Mouse (Mus musculus) right cerebral cortex, adult 2 months (tissue): ENCODE measurements around the gene Hist1h4m.
A peak's percentile ranks its signal among the peaks of the same experiment; 100 is the strongest.
"Not testable (repeated sequence)": the region's sequence is repeated elsewhere in the genome, so short reads cannot be mapped to it uniquely, and the experiment has no call there.

Experiments
- DNase-seq, 2 experiments: peaks; one replicate each; pipeline ENCODE4 v3.0.0; 2021 to 2022; ENCODE audit warnings: low spot score in 2 of 2

The Hist1h4m gene

DNA sequence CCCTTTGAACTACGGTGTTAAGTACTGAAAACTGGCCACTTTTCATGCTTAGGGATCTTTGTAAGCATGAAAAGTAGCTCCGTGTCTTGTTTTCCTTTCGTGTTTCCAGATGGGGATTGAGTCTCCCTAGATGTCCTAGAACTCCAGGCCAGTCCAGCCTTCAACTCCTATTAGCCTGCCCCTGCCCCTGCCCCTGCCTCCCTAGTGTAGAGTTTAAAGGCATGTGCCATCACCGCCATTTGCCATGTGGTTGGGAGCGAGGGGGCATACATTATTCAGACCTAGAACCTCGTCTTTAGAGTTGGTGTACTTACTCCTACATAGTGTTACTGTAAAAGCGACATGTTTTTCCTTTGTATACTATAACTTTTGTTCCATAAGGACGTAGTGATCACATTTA, 472 bp upstream of the Hist1h4m start:
- not testable (repeated sequence) for DNase-seq

DNA sequence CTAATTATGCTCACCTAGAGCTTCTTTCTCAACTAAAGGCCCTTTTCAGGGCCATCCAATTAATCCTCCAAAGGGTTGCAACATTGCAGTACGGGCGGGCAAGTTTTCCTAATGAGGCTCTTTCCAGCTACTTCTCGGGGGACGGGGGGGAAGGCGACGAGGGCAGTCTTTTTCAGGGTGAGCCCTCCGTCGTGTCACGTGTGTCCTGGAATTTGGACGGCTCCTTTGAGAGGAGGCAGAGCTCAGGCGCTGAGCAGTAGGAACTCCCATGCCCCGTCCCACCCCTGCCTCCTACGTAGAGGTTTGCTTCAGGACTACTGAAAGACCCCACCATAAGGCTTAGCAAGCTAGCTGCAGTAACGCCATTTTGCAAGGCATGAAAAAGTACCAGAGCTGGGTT, 546 bp downstream of the Hist1h4m start:
- not testable (repeated sequence) for DNase-seq

DNA sequence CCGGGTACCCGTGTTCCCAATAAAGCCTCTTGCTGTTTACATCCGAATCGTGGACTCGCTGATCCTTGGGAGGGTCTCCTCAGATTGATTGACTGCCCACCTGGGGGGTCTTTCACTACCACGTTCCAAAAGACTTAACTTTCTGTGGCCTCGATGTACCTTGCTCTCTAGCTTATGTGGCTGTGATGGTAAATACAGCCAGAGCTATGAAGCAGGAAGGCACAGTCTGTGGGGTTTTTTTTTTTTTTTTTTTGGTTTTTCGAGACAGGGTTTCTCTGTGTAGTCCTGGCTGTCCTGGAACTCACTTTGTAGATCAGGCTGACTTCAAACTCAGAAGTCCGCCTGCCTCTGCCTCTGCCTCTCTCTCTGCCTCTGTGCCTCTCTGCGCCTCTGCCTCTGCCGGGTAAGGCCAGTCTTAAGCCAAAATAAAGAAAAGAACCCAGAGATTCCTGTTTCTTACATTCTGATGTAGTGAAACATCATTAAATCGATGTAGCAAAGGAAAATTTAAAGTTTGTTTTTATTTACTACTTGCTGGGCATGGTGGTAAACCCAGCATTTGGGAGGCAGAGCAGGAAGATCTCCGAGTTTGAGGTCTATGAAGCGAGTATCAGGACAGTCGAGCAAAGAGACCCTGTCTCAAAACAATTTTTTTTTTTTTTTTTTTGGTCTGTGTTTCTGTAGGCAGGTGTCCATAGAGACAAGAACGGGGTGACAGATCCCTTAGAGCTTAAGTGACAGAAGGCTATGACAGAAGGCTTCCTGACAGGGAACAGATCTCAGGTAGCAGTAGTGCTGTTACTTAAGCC, 8.7 kb downstream of the Hist1h4m start:
- not testable (repeated sequence) for DNase-seq

DNA sequence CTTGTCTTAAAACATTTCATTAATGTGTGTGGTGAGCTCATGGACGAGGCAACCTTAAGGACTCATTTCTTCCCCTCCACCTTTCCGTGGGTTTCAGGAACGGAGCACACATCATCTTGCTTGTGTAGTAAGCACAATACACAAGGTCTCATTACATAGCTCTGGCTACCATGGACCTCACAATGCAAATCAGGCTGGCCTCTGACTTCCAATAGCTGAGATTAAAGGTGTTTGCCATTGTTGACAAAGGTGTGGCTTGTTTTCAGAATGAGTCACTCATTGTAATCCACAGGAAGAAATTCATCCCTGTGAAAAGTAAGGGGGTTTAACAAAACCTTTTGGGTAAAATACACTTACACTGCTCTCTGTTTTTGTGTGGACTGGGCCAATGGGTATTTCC, 17.0 kb downstream of the Hist1h4m start:
- DNase-seq = no peak

DNA sequence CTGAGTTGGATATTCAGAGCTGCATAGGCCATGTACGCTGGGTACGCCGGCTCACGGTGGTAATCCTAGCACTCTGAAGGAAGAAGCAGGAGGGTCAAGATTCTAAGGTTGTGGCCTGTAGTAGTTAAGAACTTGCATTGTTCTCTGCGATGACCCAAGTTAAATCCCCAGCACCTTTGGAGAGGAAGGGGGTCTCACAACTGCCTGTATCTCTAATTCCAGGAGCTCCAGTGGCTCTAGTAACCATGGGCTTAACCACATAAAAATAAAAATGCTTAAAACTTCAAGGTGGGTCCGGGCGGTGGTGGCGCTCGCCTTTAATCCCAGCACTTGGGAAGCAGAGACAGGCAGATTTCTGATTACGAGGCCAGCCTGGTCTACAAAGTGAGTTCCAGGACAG, 18.8 kb downstream of the Hist1h4m start:
- DNase-seq = no peak

DNA sequence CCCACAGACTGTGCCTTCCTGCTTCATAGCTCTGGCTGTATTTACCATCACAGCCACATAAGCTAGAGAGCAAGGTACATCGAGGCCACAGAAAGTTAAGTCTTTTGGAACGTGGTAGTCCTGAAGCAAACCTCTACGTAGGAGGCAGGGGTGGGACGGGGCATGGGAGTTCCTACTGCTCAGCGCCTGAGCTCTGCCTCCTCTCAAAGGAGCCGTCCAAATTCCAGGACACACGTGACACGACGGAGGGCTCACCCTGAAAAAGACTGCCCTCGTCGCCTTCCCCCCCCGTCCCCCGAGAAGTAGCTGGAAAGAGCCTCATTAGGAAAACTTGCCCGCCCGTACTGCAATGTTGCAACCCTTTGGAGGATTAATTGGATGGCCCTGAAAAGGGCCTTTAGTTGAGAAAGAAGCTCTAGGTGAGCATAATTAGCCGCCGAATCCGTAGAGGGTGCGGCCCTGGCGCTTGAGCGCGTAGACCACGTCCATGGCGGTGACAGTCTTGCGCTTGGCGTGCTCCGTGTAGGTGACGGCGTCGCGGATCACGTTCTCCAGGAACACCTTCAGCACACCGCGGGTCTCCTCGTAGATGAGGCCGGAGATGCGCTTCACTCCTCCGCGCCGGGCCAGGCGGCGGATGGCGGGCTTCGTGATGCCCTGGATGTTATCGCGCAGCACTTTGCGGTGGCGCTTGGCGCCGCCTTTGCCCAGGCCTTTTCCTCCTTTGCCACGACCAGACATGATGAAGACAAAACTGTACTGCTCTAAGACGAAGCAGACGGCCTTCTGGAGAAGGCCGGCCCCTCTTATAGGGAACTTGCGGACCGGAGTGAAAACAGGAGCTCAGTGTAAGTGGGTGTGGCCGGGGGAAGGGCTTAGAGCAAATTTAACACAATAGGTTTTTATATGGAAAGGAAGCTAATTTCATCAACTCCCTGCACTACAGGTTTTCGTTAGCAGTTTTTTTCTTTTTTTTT, 20.2 kb downstream of the Hist1h4m start, which contains the start of gene Hist1h4n:
Gene Hist1h4n (minus strand): TSS at position 779 of the 977 bp plus-strand sequence.
- peak; percentile 36 to 42 for DNase-seq

DNA sequence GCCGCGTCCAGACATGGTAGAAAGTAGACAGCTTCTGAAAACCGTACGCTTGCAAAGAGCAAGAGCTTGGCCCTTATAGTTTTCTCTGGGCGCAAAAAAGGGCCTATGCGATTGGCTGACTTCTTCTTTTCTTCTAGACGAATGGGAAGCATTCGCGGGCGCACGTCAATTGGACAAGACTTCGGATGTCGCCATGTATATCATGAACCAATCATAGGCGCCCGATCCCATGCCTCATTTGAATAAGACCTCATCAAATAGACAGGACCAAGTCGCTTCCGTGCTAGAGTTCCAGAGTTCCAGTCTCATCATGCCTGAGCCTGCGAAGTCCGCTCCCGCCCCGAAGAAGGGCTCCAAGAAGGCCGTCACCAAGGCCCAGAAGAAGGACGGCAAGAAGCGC, 21.9 kb downstream of the Hist1h4m start, which contains the start of the genes Hist1h2ap and Hist1h2br:
Gene Hist1h2ap (minus strand): TSS at position 47 of the 400 bp plus-strand sequence.
Gene Hist1h2br (plus strand): TSS at position 283 of the 400 bp plus-strand sequence.
- not testable (repeated sequence) for DNase-seq

DNA sequence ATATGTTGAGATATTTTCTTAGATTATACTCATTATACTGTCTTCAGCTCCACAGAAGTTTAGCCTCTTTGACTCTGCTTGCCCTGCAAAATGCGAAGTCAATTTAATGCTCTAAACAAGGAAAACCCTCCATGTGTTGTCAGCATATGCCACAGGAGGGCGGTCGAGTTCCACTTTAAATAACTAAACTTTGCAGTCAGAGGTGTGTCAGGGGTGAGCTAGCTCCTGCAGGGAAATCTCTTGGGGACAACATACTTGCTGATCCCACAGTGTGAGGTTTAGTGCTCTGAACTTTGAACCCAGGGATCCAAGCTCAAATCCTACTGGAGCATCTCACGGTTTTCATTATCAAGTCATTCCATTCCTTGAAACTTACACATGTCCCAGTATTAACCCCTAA, 29.0 kb downstream of the Hist1h4m start:
- DNase-seq = not testable (repeated sequence)

DNA sequence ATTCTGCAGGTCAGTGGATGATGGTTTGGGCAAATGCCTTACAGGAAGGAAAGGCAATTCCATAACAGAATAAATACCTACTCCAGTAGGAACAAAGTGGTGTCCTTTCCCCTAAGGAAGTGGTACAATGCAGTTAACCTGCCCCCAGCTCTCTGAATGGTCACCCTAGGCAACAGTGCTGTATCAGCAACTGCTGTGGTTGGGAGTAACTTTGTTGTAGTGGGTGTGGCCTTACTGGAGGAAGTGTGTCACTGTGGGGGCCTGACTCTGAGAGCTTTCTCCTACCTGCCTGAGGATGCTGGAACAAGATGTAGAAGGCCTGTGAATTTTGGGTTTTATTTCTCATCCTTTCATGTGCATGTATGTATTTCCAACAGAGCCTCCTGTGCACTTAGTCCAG, 34.8 kb downstream of the Hist1h4m start:
- DNase-seq = not testable (repeated sequence)

DNA sequence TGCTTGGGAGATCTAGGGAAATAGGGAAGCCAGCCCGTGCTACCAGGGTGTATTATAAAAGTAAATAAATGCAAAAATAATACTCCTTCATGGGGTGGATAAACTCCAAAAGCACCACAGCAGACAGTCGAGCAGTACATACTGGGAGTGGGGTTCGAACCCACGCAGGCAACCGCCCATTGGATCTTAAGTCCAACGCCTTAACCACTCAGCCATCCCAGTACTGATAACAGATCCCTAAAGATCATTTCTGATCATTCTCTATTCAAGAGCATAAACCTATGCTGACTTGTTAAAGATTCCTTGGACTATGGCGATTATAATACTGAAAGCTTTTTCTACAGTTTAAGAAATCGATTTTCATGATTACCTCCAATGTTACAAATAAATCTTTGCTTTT, 36.3 kb downstream of the Hist1h4m start:
- DNase-seq = peak in 1 of 2 experiments; percentile 15

DNA sequence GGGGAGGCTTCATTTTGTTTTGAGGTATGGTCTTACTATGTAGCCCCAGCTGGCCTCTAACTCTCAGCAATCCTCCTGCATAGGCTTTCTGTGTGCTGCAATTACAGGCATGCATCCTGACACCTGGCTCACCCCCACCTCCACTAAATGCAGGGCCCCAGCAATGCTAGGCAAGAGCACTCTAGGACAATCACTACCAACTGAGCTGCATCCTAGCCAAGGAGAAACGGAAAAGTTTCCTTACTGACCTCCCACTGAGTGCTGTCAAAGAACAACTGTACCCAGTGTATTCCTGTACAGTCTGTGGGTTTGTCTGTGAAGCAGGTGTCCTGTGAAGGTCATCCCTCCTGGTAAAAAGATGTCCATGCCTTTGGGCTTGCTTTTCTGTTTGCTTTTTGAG, 39.1 kb downstream of the Hist1h4m start:
- not testable (repeated sequence) for DNase-seq

DNA sequence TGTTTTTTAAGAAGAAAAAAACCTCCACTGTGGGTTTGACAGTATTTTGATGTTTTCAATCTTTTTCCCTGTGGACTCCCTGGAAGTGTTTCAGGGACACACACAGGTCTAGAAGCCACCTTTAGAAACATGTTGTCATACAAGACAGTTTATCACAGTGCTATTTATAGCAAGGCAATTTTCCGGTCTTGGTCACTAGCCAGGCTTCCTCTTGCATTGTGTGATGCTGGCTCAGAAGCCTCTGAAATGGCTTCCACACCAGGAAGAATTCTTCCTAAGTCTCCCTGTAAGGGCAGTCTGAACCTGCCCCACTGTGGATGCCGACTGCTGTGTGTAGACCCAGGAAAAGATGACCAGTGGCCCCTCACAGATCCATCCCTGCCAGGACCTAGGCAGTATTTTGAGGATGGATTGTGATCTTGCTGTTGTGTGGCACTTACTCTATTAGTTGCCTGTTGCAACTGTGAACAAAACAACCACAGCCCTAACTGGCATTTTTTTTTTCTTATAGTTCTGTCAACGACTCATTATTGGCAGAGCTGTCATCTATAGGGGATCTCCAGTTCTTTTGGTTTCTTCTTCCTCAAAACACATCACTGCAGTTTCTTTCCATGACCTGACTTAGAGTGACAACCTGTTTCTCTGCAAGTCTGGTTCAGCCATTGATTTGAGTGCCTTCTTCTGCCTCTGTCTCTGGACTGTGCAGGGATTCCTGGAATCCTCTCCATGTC, 40.8 kb downstream of the Hist1h4m start:
- no peak for DNase-seq

DNA sequence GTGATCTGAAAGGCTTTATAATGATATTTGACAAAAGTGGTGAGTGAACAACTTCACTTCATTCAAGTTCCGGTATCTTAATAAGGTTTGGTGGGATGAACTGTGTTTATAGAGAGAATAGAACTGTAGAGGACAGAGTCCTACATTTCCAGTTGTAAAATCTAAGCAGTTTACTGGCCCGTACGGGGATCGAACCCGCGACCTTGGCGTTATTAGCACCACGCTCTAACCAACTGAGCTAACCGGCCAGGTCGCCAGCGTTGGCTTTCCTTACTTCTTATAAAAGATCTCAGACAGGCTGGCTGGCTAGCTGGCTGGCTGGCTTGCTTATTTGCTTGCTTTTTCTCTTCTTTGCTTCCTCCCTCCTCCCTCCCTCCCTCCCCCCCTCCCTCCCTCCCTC, 43.6 kb downstream of the Hist1h4m start:
- DNase-seq = peak; percentile 93 to 95

DNA sequence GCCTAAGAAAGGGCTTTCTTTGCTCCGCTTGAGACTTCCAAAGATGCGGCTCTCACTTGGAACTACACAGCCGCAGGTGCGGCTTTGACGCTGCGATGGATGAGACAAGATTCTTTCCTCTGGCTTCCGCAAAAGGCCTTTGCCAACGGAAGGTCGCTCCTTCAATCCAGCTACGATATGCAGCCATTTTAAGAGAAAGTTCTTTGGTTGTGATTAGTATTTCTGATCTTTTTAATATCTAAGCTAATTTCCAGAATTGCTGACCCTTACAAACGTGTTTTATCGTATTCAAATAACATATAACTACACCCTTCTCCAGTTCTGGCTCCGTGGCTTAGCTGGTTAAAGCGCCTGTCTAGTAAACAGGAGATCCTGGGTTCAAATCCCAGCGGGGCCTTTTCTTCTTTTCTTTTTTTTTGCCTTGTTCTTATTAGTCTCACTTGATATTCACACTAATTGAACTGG, 44.2 kb downstream of the Hist1h4m start:
- DNase-seq = peak; percentile 52 to 86

DNA sequence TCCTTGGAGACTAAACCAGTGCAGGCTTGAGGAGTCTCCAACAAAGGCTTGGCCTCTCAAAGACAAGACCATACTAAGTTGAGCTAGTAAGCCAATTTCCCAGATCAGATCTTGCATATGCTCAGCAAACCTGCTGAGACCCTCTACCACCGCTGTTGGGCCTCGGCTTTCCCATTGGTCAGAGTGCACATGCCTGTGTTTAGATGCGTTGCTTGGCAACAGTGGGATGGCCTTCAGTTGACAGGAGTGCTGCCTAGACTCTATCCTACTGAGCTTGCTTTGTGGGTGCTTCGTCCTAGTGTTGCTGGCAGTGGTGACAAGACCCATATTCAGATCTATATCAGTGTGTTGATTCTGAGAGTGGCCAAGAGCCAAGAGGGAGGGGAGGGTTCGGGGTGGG, 50.1 kb downstream of the Hist1h4m start:
- no peak for DNase-seq
